Mouse (Mus musculus) cerebellum, adult 2 months (tissue): ENCODE results near the gene Tmem171. TPM values are rescaled to one million over a fixed set of nuclear protein-coding genes. Genes with fewer than 3 reads are reported as not detected.

ENCODE experiments used
- DNase-seq, 2 experiments: peaks; one replicate each; pipeline ENCODE4 v3.0.0; 2021
- H3K27ac ChIP-seq: fragments of 200-500 bp; 2 replicates; pipeline ENCODE4 v1.5.1; 2012; ENCODE audit warnings: low read length, control low read depth, inconsistent platforms; ENCODE audit not compliant: insufficient read depth
- H3K27me3 ChIP-seq: fragments of 200-500 bp; 2 replicates; pipeline ENCODE4 v1.6.1; 2012; ENCODE audit warnings: inconsistent platforms, mild to moderate bottlenecking, low read length, moderate library complexity; ENCODE audit not compliant: control insufficient read depth, insufficient read depth
- H3K4me1 ChIP-seq: fragments of 200-500 bp; 2 replicates; pipeline ENCODE4 v1.6.1; 2011; ENCODE audit warnings: low read length; ENCODE audit not compliant: control insufficient read depth, insufficient read depth
- H3K4me3 ChIP-seq: fragments of 200-500 bp; replicated peaks from 2 replicates; pipeline ENCODE3; 2011; ENCODE audit warnings: mild to moderate bottlenecking, low read depth, low read length, control low read depth; ENCODE audit not compliant: insufficient read depth
- CTCF ChIP-seq: fragments of 200-500 bp; IDR thresholded peaks from 2 replicates; pipeline ENCODE4 v1.5.1; 2011; ENCODE audit warnings: low read depth, mild to moderate bottlenecking, control low read depth, low read length, moderate library complexity, borderline replicate concordance; ENCODE audit not compliant: insufficient read depth
- POLR2A ChIP-seq: fragments of 200-500 bp; IDR thresholded peaks from 2 replicates; pipeline ENCODE4 v1.6.1; 2011; ENCODE audit warnings: low read length, control low read depth, borderline replicate concordance; ENCODE audit not compliant: insufficient read depth
- WGBS: fragments of 180-500 bp; shearing (Covaris S2); methylation state at CpG from one replicate; pipeline ENCODE4 v1.1.7; 2018; 5-methylcytosine and 5-hydroxymethylcytosine counted together
- polyA plus RNA-seq: library from polyadenylated mRNA; depleted of rRNA; stranded (reverse); fragments of >200 nt; gene quantifications from 2 replicates; pipeline ENCODE4 v1.2.3, GENCODE M21; 2012

Tmem171 gene
- polyA plus RNA-seq, 1 experiment: not detected

GRCm38 (mm10) chr13:98700661-98701308 lies 6.2 kb upstream of the Tmem171 start:
- Histone ChIP-seq H3K27me3 (no peaks in the 10 kb centered on the region), H3K4me3 (no peak overlapping the region), H3K27ac (no peak overlapping the region), H3K4me1 (no peaks in the 10 kb centered on the region)
- no peak for DNase-seq
- TF ChIP-seq POLR2A: no peak
- no peak for TF ChIP-seq CTCF
- WGBS: 60% methylated on average over 10 of the region's 10 CpGs

- Histone ChIP-seq H3K27ac (no peak overlapping the region), H3K4me3 (no peak overlapping the region), H3K4me1 (no peaks in the 10 kb centered on the region), H3K27me3 (peaks cover 3% of the 10 kb centered on the region; the same call in 1 of the 2 replicates)
- DNase-seq: no peak
- WGBS: 93% methylated on average over 5 of the region's 5 CpGs
- no peak for TF ChIP-seq CTCF
- TF ChIP-seq POLR2A: no peak
Observed at GRCm38 (mm10) chr13:98699982-98700540, 5.4 kb upstream of the Tmem171 start.

- Histone ChIP-seq H3K27me3 (peaks cover 3% of the 10 kb centered on the region; the same call in 1 of the 2 replicates), H3K4me1 (no peaks in the 10 kb centered on the region), H3K27ac (no peak overlapping the region), H3K4me3 (no peak overlapping the region)
- 84% methylated on average over 14 of the region's 14 CpGs for WGBS
- TF ChIP-seq POLR2A: no peak
- no peak for TF ChIP-seq CTCF
- DNase-seq: no peak
Observed at GRCm38 (mm10) chr13:98699051-98699744, 4.6 kb upstream of the Tmem171 start.

GRCm38 (mm10) chr13:98696716-98697115 lies 2.1 kb upstream of the Tmem171 start:
- Histone ChIP-seq H3K4me1 (no peaks in the 10 kb centered on the region), H3K4me3 (no peak overlapping the region), H3K27ac (no peak overlapping the region), H3K27me3 (peaks cover 3% of the 10 kb centered on the region; the same call in 1 of the 2 replicates)
- no peak for TF ChIP-seq CTCF
- TF ChIP-seq POLR2A: no peak
- DNase-seq: no peak
- WGBS: 89% methylated on average over 3 of the region's 3 CpGs

GRCm38 (mm10) chr13:98695546-98695945 lies 912 bp upstream of the Tmem171 start:
- no peak for DNase-seq
- no peak overlapping the region for H3K27ac ChIP-seq
- H3K4me1 ChIP-seq: no peaks in the 10 kb centered on the region
- no peak overlapping the region for H3K4me3 ChIP-seq
- TF ChIP-seq CTCF: no peak
- H3K27me3 ChIP-seq: peaks cover 3% of the 10 kb centered on the region; the same call in 1 of the 2 replicates
- 60% methylated on average over 2 of the region's 2 CpGs for WGBS

- Histone ChIP-seq H3K27ac (no peak overlapping the region), H3K4me1 (no peaks in the 10 kb centered on the region), H3K4me3 (no peak overlapping the region), H3K27me3 (peaks cover 3% of the 10 kb centered on the region; the same call in 1 of the 2 replicates)
- TF ChIP-seq POLR2A (no peak), CTCF (no peak)
- 90% methylated on average over 11 of the region's 11 CpGs for WGBS
- DNase-seq: no peak
Observed at GRCm38 (mm10) chr13:98693316-98693715, 1.3 kb downstream of the Tmem171 start.

- 93% methylated on average over 13 of the region's 13 CpGs for WGBS
Observed at GRCm38 (mm10) chr13:98691956-98692515, 2.6 kb downstream of the Tmem171 start.

More at GRCm38 (mm10) chr13:98691956-98692515, 2.6 kb downstream of the Tmem171 start:
- no peak overlapping the region for H3K4me3 ChIP-seq
- peaks cover 3% of the 10 kb centered on the region; the same call in 1 of the 2 replicates for H3K27me3 ChIP-seq
- no peak for DNase-seq
- H3K4me1 ChIP-seq: no peaks in the 10 kb centered on the region
- no peak overlapping the region for H3K27ac ChIP-seq
- TF ChIP-seq CTCF (no peak), POLR2A (no peak)
